Mouse (Mus musculus) thymus, postnatal 14 days (tissue): Measurements from ENCODE around the gene Ube2n.

Source experiments
- DNase-seq: peaks from one replicate; pipeline ENCODE4 v3.0.0; 2021

Ube2n gene

DNA sequence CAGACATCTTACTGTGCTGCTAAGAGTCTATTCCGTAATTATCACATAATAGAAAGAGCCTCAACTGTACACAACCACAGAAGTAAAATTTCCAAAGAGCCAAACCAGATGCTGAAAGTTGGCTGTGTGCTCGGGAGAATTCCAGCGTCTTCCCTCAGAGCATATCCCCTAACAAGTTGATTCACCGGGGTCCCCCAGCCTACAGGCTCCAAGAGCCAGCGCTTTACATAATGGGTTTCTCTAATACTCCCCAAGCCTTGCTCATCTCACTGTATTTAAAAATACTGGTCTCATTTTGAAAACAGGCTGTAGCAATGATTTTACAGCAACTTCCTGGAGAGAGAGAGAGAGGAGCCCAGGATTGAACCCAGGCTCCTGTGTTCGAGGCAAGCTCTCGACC, 46.7 kb downstream of the Ube2n start:
- no peak for DNase-seq

DNA sequence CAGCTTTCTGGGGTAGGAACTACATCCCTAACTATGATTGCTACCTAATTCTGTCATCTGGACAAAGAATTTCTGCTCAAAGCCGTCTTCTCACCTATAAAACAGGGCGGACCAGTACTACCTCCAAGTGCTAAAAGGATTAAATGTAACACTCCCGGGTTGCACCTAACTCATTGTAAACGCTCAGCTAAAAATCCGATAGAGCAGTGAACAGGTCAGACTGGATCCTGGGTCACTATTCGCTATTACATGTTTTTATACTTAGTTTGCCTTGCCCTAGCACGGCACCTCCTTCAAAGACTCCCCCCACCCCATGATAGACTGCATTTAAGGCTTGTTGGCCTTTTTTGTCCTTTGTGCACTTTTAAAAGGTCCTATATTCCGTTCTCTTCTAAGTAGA, 47.5 kb downstream of the Ube2n start:
- DNase-seq, result no peak

DNA sequence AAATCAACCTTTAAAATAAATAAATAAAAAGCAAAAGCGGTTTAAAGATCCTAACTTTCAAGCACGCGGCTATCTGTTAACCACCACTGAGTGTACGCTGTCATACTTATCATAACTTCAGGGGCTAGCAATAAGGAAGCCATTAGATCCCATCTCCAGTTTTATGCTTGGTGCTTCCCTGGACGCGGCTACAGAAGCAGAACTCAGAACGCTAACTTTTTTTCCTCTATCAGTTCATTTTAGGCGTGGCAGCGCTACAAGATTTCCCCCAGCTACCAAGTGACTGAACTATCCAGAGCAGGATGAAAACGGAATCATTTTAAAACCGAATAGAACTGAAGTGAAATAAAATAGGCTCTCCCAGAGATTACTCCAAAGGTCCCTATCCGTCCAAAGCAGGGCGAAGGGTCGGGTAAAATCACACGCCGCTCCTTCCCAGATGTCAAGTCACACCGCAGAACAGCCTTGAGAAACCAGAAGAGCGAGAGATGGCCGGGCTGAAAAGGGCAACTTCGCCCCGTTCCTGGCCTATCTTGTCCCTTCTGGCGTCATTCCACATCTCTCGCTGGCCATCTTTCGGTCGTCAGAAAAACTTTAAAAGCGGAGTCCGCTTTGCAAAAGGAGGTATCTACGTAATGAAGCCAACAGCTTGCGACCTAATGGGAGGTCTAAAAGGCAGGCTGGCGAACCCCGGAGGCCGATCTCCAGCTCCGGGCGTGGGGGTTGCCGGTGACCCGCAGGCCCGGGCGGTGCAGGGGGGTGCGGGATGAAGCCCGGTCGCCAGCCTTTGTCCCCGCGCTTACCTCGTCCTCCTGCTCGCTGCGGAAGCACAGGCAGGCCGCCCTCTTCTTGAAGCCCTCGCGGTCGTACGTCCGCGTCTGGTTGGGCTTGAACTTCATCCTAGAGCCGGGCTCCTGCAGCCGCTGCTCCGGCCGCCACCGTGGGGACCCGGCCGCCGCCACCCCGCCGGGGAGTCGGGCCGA, 48.2 kb downstream of the Ube2n start:
- DNase-seq, result peak; percentile 60

DNA sequence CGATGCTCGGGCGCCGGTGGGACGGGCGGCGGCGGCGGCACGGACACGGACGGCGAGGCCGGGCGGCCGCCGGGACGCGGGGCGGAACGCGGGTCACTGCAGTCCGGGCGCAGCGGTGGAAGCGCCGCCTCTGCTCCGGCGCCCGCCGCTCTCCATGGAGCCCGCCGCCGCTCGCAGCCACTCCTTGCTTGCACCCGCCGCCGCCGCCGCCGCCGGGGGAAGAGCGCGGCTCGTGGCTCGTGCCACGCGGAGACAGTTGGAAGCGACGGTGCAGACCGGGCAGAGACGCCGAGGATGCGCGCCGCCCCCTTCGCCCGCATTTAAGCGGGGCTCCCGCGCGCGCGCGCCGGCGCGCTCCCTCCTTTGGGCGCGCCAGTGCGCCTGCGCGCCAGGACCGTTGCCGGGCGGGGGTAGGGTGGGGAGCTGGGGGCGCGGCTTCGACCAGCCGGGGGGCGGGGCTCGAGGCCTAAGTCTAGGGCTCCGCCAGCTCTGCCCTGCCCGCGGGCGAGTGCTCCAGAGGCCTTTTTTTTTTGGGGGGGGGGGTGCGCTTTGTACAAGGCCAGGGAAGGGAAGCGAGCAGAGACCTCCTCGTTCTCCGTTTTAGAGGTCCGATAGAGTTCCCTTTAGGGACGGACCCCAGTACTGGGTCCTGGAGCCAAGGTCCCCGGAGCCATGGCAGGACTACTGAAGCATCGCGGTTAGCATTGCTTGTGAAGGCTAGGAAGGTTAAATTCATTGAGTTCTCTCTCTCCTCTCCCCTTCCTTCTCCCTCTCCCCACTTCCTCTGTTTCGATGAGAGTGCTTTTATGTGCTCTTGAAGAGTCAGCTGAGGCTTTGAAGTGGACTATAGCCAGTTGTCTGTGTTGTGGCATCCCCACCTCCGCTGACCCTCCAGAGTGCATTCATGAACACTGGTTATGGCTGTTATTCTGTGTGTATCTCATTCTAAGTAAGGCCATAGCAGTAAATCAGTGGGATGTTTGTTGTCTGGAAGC, 49.2 kb downstream of the Ube2n start, which contains the start of gene Nudt4:
Gene Nudt4, minus strand, starts transcription at position 296 of the 995 bp plus-strand sequence.
- peak; percentile 92 for DNase-seq

DNA sequence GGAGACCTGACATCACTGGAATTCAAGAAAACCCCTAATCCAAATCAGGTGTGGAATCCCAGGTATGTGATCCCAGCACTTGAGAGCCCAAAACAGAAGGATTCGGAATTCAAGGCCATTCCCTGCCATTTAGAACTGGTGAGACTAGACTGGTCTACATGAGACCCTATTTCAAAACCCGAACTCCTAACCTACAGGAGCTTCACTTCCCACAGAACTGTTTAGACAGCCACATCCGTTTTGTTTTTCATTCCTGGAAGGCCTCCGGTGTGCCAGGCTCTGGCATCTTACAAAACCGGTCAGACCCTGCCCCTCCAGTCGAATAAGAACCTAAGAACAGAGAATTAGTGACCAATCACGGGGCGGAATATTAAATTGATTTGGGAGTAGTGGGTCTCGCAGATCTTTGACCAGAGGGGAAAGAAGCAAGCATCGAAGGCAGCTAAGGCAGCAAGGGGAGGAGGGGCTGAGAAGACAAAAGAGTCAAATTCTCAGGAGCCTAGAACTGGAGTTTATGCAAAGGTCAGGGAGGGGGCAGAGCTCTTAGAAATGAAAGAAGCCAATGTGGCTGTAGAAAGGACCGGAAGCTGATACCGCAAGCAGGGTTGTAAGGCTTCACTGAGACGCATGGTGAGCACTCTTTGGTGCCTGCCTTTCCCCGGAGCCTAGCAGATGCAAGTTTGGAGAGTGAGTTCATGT, 50.4 kb downstream of the Ube2n start:
- peak; percentile 27 for DNase-seq

DNA sequence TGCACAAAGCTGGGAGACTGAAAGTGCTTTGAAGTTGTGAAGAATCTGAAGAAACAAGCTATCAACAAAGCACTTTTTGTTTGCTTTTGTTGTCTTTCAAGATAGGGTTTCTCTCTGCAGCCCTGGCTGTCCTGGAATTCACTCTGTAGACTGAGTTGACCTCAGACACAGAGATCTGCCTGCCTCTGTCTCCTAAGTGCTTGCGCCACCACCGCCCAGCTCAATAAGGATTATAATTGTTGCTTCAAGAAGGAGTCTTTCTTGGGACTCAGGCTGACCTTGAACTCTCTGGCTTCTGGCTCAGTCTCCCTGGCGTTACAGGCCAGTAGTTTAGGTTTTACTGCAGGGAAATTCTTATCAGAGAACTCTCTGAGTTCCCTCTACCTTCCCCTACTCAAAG, 51.8 kb downstream of the Ube2n start:
- DNase-seq, result no peak

DNA sequence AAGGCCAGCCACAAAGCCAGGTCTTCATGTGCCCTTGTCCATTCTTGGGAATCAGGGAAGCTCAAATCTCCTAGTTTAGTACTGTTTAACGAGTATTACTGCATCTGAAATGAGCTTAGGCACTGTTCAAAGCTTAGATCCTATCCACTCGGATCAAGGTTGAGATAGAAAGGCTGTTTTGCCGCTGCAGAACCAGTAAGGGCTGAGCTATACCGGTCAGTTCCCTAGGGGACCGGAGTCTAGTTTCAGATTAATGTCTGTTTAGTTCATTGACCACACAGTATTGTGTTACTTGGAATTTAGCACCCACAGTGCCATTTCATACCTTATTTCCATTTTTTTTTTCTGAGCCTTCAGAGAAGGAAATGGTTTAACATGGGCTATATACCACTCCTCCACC, 52.6 kb downstream of the Ube2n start:
- no peak for DNase-seq

DNA sequence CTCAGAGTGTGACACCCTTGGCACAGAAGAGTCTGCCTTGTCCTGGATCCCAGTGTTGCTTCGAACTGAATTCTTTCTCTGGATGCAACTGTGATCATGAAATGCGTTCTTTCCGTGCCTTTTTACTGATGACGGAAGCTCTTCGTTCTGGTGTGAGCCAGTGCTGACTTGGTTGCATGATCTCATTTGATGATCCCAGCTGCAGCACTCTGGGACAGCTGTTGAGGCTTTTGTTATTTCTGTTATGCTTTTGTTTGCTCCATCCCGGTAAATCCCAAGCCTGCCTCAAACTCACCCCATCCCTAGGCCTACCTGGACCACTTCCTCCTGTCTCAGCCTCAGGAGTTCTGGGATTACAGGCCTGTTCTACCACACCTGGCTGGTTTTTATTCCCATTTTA, 53.1 kb downstream of the Ube2n start:
- DNase-seq, result no peak

DNA sequence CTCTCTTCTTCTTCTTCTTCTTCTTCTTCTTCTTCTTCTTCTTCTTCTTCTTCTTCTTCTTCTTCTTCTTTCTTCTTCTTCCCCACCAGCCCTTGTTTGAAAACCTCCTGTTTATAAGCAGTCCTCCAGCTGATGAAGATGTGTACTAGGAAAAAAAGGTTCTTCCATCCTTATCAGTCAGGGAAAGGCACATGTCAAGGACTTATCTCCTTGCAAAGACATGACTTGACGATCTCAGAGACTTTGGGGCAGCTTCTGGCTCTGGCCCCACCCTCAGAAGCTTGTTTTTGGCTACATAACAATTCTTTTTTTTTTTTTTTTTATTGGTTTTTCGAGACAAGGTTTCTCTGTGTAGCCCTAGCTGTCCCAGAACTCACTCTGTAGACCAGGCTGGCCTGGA, 54.5 kb downstream of the Ube2n start:
- no peak for DNase-seq

DNA sequence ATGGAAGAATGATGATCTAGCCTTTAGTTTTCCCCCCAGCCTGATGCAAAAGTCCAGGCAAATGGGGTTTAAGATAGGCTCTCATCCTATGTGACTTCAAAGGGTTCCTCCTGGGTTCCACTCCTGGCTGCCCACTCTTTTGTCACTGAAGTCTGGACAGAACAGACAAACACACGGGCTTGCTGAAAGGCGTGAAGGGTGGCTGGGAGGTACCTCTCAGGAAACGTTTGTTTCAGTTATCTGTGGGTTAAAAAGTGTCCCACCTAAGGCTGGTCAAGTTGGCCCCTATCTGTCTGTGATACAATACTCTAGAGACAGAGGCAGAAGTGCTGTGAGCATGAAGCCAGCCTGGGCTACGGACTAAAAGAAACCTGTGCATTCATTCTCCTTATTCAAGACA, 60.0 kb downstream of the Ube2n start:
- no peak for DNase-seq

DNA sequence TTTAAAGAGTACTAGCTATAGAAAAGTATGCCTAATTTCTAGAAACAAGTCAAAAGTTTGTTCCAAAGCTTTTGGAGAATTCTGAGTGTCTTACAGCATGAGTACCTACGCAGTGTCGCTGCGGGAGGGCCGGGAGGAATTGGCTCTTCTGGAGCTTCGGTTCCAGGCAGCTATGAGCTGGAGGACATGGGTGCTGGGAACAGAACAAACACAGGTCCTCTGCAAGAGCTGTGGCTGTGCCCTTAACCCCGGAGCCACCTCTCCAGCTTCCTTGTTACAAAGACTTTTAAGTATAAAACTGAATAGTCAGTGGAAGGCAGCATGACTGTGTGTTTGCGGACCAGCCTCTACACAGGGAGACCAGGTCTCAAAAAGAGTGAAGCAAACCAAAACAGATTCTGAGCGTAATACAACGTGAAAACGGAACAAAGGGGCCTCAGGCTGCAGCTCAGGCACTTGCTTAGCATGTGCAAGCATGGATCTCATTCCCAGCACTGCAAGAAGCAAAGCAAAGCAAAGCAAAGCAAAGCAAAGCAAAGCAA, 61.0 kb downstream of the Ube2n start:
- DNase-seq, result no peak

DNA sequence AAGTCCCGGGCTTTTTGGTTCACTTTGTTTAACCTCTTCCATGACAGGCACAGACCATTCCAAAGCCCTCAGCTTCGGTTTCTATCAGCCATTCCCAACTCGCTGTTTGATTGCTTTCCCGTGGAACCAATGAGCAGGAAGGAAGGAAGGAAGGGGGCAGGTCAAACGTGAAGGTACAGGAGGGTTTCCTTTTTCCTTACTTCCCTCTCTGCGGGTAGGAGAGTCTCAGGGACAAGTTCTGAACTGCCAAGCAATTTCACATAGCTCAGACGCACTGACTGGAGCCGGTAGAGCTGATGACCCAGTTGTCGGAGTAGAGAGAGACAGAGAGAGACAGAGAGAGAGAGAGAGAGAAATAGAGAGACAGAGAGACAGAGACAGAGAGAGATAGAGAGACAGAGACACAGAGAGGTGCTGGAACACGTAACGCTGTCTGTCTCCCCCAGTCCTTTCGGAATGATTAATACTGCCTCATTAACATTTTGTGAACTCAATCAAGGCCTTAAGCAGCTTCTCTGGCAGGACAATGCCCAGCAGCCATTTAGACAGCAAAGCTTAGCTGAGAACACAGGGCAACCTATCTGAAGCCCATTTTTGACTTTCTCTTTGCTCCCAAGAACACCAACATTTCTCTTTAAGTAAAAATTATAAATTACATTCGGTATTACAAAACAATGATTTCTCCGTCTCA, 62.1 kb downstream of the Ube2n start:
- DNase-seq, result no peak

DNA sequence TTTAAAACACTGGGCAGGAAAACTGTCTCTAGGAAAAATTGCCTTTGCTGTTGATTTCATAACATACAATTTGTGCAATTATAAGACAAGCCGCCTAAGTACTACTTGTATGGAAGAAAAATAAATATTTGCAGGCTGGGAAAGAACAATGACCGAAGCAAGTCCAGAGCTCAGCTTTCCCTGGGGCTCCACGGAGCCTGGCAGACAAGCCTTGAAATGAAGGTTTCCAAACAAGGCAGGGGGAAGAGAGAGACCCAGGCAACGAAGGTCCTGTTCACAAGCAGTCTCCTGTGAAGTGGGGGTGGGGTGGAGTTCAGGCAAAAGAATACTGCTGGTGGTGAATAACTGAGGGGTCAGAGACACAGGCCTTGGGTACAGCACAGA, 62.6 kb downstream of the Ube2n start:
- DNase-seq, result no peak

DNA sequence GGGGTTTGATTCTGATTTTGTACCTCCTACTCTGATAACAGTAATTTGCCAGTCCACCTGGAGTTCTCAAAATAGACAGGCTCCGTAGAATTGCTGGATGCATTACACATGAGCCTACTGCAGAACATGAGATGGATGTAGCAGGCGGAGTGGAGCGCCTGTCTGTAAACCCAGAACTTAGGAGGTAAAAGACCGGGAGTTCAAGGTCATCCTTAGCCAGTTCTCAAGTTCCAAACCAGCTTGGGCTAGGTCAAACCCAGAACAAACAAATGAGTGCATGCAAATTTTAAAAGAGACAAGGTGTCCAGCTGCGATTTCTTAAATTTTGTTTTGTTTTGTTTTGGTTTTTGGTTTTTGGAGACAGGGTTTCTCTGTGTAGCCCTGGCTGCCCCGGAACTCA, 70.6 kb downstream of the Ube2n start:
- no peak for DNase-seq

DNA sequence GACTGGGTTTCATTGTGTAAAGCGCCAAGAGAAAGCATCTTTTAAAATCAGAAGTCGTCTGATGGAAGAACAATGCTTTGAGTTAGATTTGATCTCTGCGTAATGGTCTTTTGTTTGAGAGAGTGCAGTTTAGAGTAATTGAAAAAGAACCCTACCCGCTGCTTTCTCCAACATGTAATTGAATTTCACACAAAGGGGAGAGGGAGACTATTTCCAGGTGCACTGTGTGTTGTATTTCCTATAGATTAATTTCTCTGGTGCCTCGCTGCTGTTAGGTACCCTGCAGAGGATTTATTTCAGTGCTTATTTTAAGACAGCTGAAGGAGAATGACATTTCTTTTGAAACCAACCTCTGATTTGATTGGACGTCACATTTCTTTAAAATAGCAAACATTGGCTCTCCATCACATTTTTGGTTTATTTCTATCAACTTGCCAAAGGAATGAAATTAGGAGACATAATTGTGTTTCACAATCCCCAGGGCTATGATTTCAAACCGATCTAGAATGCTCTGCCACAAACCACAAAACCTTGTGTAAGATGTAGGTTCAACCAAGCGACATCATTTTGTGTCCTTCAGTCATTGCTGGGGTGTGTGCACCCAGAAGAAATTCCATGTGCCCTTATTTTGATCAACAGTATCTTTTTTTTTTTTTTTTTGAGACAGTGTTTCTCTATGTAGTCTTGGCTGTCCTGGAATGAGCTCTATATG, 72.7 kb downstream of the Ube2n start:
- no peak for DNase-seq

DNA sequence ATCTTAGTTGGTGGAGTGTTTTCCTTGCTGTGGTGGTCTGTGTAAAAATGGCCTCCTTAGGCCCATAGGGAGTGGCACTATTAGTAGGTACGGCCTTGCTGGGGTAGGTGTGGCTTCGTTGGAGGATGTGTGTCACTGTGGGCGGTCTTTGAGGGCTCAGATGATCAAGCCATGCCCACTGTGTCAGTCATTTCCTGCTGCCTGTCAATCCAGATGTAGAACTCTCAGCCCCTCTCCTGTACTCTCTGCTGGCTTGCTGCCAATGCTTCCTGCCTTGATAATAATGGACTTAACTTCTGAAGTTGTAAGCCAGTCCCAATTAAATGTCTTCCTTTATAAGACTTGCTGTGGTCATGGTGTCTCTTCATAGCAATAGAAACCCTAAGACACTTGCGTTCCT, 74.3 kb downstream of the Ube2n start:
- DNase-seq, result no peak

DNA sequence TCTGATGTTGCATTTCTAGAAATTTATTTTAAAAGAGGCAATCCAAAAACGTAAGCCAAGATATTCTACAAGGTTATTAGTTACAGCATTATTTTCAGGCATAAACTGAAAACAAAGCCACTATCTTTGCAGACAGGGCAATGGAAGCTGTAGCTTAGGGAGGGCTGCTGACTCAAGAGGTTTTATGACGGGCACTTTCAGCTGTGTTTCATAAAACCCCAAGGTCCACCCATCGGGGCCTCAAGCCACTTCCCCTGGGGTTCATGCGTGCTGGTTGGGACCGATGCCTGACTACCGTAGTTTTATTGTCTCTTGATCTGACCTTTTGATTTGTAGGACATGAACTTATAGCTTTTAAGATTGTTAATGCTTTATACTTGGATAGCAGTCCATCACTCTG, 75.3 kb downstream of the Ube2n start:
- no peak for DNase-seq

DNA sequence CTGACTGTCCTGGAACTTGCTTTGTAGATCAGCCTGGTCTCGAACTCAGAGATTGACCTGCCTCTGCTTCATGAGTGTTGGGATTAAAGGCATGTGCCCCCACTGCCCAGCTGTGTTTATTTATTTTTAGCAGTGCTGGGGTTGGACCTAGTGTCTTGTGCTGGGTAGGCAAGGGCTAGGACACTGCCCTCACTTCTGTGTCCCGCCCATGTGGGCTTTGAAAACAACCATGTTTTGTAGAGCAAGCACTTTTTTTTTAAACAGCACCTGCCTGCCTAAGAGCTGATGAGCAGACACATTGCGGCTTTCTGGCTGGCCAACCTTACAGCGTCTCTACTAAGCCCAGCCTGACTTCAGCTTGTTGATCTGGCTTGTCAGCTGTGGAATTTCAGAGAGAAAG, 76.3 kb downstream of the Ube2n start:
- DNase-seq, result no peak

DNA sequence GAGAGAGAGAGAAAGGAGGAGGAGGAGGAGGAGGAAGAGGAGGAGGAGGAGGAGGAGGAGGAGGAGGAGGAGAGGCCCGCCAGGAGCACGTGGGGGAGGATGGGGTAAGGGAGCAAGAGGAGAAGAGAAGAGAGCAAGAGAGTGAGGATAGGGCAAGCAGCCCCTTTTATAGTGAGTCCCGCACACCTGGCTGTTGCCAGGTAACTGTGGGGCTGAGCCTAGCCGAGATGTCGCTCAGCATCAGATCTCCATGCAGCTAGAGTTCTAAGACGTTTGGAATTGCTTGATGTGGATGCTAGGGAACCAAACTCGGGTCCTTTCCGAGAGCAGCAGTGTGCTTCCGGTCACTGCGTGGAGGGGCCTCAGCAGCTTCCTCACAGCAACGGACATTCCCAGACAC, 79.5 kb downstream of the Ube2n start:
- DNase-seq, result no peak
